8 mouse cellular contexts compared by ENCODE assay signal in genomic region chr5:137630602-137631001, GRCm38 (mm10). TPM values are rescaled to one million over a fixed set of nuclear protein-coding genes. Genes with fewer than 3 reads are reported as not detected.
A peak's percentile ranks its signal among the peaks of the same experiment; 100 is the strongest.
DNase-seq lines count a peak whose midpoint lies in the region; ATAC-seq and TF ChIP-seq lines count a peak whose summit lies in the region.

No protein-coding gene starts in this region.

- H3K4me1 ChIP-seq in testis, adult 2 months (ENCODE audit: control insufficient read depth, insufficient read depth, low read length) = peaks cover 8% of the 10 kb centered on the region
- H3K4me1 ChIP-seq in forebrain, embryonic 13.5 days = peaks cover 36% of the 10 kb centered on the region
- peaks cover 18% of the 10 kb centered on the region for H3K4me1 ChIP-seq in hindbrain, postnatal 0 days (ENCODE audit: insufficient read depth, low read length)
- H3K4me1 ChIP-seq in liver, embryonic 16.5 days (ENCODE audit: control insufficient read depth, low read depth, low read length) = peaks cover 31% of the 10 kb centered on the region

- peak overlapping the region; percentile 77 for H3K4me2 ChIP-seq in forebrain, embryonic 13.5 days
- H3K4me2 ChIP-seq in hindbrain, postnatal 0 days (ENCODE audit: low read depth, low read length) = peak overlapping the region; percentile 99
- H3K4me2 ChIP-seq in liver, embryonic 16.5 days (ENCODE audit: low read depth, low read length) = peak overlapping the region; percentile 92

- no peaks in the 10 kb centered on the region for H3K9me3 ChIP-seq in forebrain, embryonic 13.5 days (replicated peaks)
- no peaks in the 10 kb centered on the region for H3K9me3 ChIP-seq in hindbrain, postnatal 0 days (ENCODE audit: low read length)
- no peaks in the 10 kb centered on the region for H3K9me3 ChIP-seq in liver, embryonic 16.5 days (replicated peaks; ENCODE audit: control insufficient read depth, low read length)

- no peak for TF ChIP-seq POLR2A in testis, adult 2 months (IDR thresholded peaks at IDR 0.05; ENCODE audit: control insufficient read depth, low read depth, low read length)

- DNase-seq in testis, postnatal 14 days (ENCODE audit: low spot score) = no peak
- no peak for DNase-seq in hindbrain, postnatal 0 days (ENCODE audit: low spot score)
- DNase-seq in splenic B cell, adult 2 months (ENCODE audit: low read depth, low spot score) = peak; percentile 26
- no peak for DNase-seq in ovary, postnatal 14 days (ENCODE audit: low spot score)
- no peak for DNase-seq in right cerebral cortex, postnatal 25 days

- peak overlapping the region; percentile 97 for H3K27ac ChIP-seq in testis, adult 2 months (ENCODE audit: control insufficient read depth, insufficient read depth, low read depth, low read length)
- peak overlapping the region; percentile 88; the same call in 1 of the 2 replicates for H3K27ac ChIP-seq in forebrain, embryonic 13.5 days
- H3K27ac ChIP-seq in hindbrain, postnatal 0 days = peak overlapping the region; percentile 54
- peak overlapping the region; percentile 93 for H3K27ac ChIP-seq in liver, embryonic 16.5 days (ENCODE audit: low read length)

- H3K27me3 ChIP-seq in testis, adult 2 months (ENCODE audit: control insufficient read depth, insufficient read depth, low read length) = no peaks in the 10 kb centered on the region
- no peaks in the 10 kb centered on the region for H3K27me3 ChIP-seq in forebrain, embryonic 13.5 days
- no peaks in the 10 kb centered on the region for H3K27me3 ChIP-seq in hindbrain, postnatal 0 days (ENCODE audit: insufficient read depth, low read length)
- H3K27me3 ChIP-seq in liver, embryonic 16.5 days (ENCODE audit: control insufficient read depth, insufficient read depth, low read depth, low read length) = no peaks in the 10 kb centered on the region
- no peaks in the 10 kb centered on the region for H3K27me3 ChIP-seq in splenic B cell, adult 2 months (ENCODE audit: control insufficient read depth, insufficient read depth, low read length, poor library complexity, severe bottlenecking)

- TF ChIP-seq CTCF in testis, adult 2 months (IDR thresholded peaks at IDR 0.05; ENCODE audit: control insufficient read depth, insufficient read depth, insufficient replicate concordance, low read depth, low read length) = no peak
- no peak for TF ChIP-seq CTCF in hindbrain, postnatal 0 days (IDR thresholded peaks at IDR 0.05; ENCODE audit: low read depth)

- H3K36me3 ChIP-seq in testis, adult 2 months (ENCODE audit: control insufficient read depth, insufficient read depth, low read length) = no peaks in the 10 kb centered on the region; the same call in 1 of the 2 replicates
- H3K36me3 ChIP-seq in forebrain, embryonic 13.5 days (ENCODE audit: poor library complexity, severe bottlenecking) = peaks cover 43% of the 10 kb centered on the region
- H3K36me3 ChIP-seq in hindbrain, postnatal 0 days (ENCODE audit: insufficient read depth, low read length) = peaks cover 15% of the 10 kb centered on the region
- H3K36me3 ChIP-seq in liver, embryonic 16.5 days (ENCODE audit: control insufficient read depth, insufficient read depth) = peaks cover 12% of the 10 kb centered on the region
- H3K36me3 ChIP-seq in splenic B cell, adult 2 months (ENCODE audit: control insufficient read depth, insufficient read depth, low read length, poor library complexity, severe bottlenecking) = peaks cover 3% of the 10 kb centered on the region

- WGBS in forebrain, embryonic 13.5 days = 51% methylated on average over 3 of the region's 3 CpGs
- 37% methylated on average over 3 of the region's 3 CpGs for WGBS in hindbrain, postnatal 0 days
- 13% methylated on average over 3 of the region's 3 CpGs for WGBS in liver, embryonic 16.5 days (ENCODE audit: insufficient replicate concordance)

- peak overlapping the region; percentile 92 for H3K4me3 ChIP-seq in testis, adult 2 months (ENCODE audit: control insufficient read depth, low read depth, low read length)
- H3K4me3 ChIP-seq in forebrain, embryonic 13.5 days = peak overlapping the region; percentile 69
- no peak overlapping the region; the same call in 1 of the 2 replicates for H3K4me3 ChIP-seq in hindbrain, postnatal 0 days (ENCODE audit: low read length)
- peak overlapping the region; percentile 78 for H3K4me3 ChIP-seq in liver, embryonic 16.5 days (ENCODE audit: low read depth, low read length)

- no peak for ATAC-seq in forebrain, embryonic 13.5 days
- no peak for ATAC-seq in hindbrain, postnatal 0 days
- no peak for ATAC-seq in liver, embryonic 16.5 days (ENCODE audit: low read depth)

- peak overlapping the region; percentile 81 for H3K9ac ChIP-seq in forebrain, embryonic 13.5 days
- peak overlapping the region; percentile 90; the same call in 1 of the 2 replicates for H3K9ac ChIP-seq in hindbrain, postnatal 0 days (replicated peaks; ENCODE audit: low read length)
- peak overlapping the region; percentile 83 for H3K9ac ChIP-seq in liver, embryonic 16.5 days (ENCODE audit: low read depth, low read length)

RNA-seq across cellular contexts. Expression of gene Gm20605, which starts 1.6 kb away (rescaled TPM):
- 15.0 and 15.6 TPM in 2 replicates for polyA plus RNA-seq in testis, adult 2 months (2012; rRNA removed)
- 7.3 and 10.8 TPM in 2 replicates for polyA plus RNA-seq in forebrain, embryonic 13.5 days (2015; fragmentation: Nextera tagmentation; extraction: Ambion mirVana)
- 3.4 and 4.1 TPM in 2 replicates for total RNA-seq in hindbrain, postnatal 0 days (2014; rRNA removed)
- polyA plus RNA-seq in hindbrain, postnatal 0 days (2015; fragmentation: Nextera tagmentation; extraction: Ambion mirVana) = 4.1 and 5.3 TPM in 2 replicates
- 5.2 and 6.1 TPM in 2 replicates for polyA plus RNA-seq in liver, embryonic 16.5 days (2015; fragmentation: Nextera tagmentation; extraction: Ambion mirVana)

RNA-seq across cellular contexts. Expression of gene Lrch4, which starts 1.7 kb away (rescaled TPM):
- 131 and 139 TPM in 2 replicates for polyA plus RNA-seq in testis, adult 2 months (2012; rRNA removed)
- polyA plus RNA-seq in forebrain, embryonic 13.5 days (2015; fragmentation: Nextera tagmentation; extraction: Ambion mirVana) = 24.5 and 25.0 TPM in 2 replicates
- 9.6 and 10.4 TPM in 2 replicates for total RNA-seq in hindbrain, postnatal 0 days (2014; rRNA removed)
- polyA plus RNA-seq in hindbrain, postnatal 0 days (2015; fragmentation: Nextera tagmentation; extraction: Ambion mirVana) = 12.3 and 14.6 TPM in 2 replicates
- 25.1 and 26.8 TPM in 2 replicates for polyA plus RNA-seq in liver, embryonic 16.5 days (2015; fragmentation: Nextera tagmentation; extraction: Ambion mirVana)

RNA-seq across cellular contexts. Expression of gene Fbxo24, which starts 1.8 kb away (rescaled TPM):
- 175 and 181 TPM in 2 replicates for polyA plus RNA-seq in testis, adult 2 months (2012; rRNA removed)
- polyA plus RNA-seq in forebrain, embryonic 13.5 days (2015; fragmentation: Nextera tagmentation; extraction: Ambion mirVana) = 0.14 and 0.22 TPM in 2 replicates
- total RNA-seq in hindbrain, postnatal 0 days (2014; rRNA removed) = 0.25 and 0.26 TPM in 2 replicates
- 0.18 TPM in 1 of 2 replicates, not detected in the other for polyA plus RNA-seq in hindbrain, postnatal 0 days (2015; fragmentation: Nextera tagmentation; extraction: Ambion mirVana)
- 0.07 and 0.13 TPM in 2 replicates for polyA plus RNA-seq in liver, embryonic 16.5 days (2015; fragmentation: Nextera tagmentation; extraction: Ambion mirVana)

RNA-seq across cellular contexts. Expression of gene Sap25, which starts 10.5 kb away (rescaled TPM):
- 37.9 and 42.4 TPM in 2 replicates for polyA plus RNA-seq in testis, adult 2 months (2012; rRNA removed)
- polyA plus RNA-seq in forebrain, embryonic 13.5 days (2015; fragmentation: Nextera tagmentation; extraction: Ambion mirVana) = 7.7 and 8.3 TPM in 2 replicates
- 0.97 and 5.2 TPM in 2 replicates for total RNA-seq in hindbrain, postnatal 0 days (2014; rRNA removed)
- polyA plus RNA-seq in hindbrain, postnatal 0 days (2015; fragmentation: Nextera tagmentation; extraction: Ambion mirVana) = 2.9 and 3.7 TPM in 2 replicates
- 4.5 and 6.7 TPM in 2 replicates for polyA plus RNA-seq in liver, embryonic 16.5 days (2015; fragmentation: Nextera tagmentation; extraction: Ambion mirVana)

RNA-seq across cellular contexts. Expression of gene Irs3, which starts 14.9 kb away (rescaled TPM):
- polyA plus RNA-seq in testis, adult 2 months (2012; rRNA removed) = 0.22 and 0.24 TPM in 2 replicates
- polyA plus RNA-seq in forebrain, embryonic 13.5 days (2015; fragmentation: Nextera tagmentation; extraction: Ambion mirVana) = 0.08 TPM in 1 of 2 replicates, not detected in the other
- 0.40 and 1.4 TPM in 2 replicates for total RNA-seq in hindbrain, postnatal 0 days (2014; rRNA removed)
- 0.36 and 0.39 TPM in 2 replicates for polyA plus RNA-seq in hindbrain, postnatal 0 days (2015; fragmentation: Nextera tagmentation; extraction: Ambion mirVana)
- polyA plus RNA-seq in liver, embryonic 16.5 days (2015; fragmentation: Nextera tagmentation; extraction: Ambion mirVana) = 0.15 TPM in 1 of 2 replicates, not detected in the other

Comparison
In these comparisons a context has a peak if more than half of its experiments do, and no peak if none do; other contexts are left out.
1. RNA of gene Fbxo24, which starts 1.8 kb away (polyA plus RNA-seq): 175 to 181 TPM in testis, adult 2 months; 0.14 to 0.22 TPM in forebrain, embryonic 13.5 days, 0.18 TPM in hindbrain, postnatal 0 days and 0.07 to 0.13 TPM in liver, embryonic 16.5 days; every median in the first group is over 100 times any median in the second.
2. Peak in every context shown above with its lines, with median percentiles within 50 percentile points of each other: H3K27ac ChIP-seq, H3K4me2 ChIP-seq and H3K9ac ChIP-seq.